Mouse (Mus musculus) heart, postnatal 0 days (tissue): ENCODE data around the gene Ptchd1.

ENCODE experiments used
- CTCF ChIP-seq: IDR thresholded peaks from 2 replicates; pipeline ENCODE4 v1.5.1; 2016; ENCODE audit warnings: antibody characterized with exemption, control low read depth, low read depth
- EP300 ChIP-seq: IDR thresholded peaks from 2 replicates; pipeline ENCODE4 v1.6.1; 2016; ENCODE audit warnings: antibody characterized with exemption, low read depth

DNA sequence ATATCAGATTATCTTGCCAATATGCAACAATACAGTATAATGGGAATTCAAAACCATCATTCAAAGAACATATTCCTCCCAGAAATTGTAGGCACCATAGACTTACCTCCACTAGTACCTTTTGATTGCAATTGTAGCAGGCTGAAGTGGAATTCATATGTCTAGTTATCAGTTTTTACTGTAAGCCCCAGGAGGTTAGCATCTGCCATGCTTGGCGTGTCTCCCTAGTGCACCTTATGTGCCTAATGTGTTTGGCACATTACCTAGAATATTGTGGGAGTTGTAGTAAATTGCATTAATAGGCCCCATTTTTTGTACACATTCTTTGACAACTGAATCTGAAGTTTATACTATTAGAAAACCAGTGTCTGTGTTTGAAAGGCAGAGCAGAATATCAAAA, 34.4 kb upstream of the Ptchd1 start:
- no peak for TF ChIP-seq CTCF
- TF ChIP-seq EP300: no peak
